Mouse (Mus musculus): ENCODE results near the gene Prdm1. TPM values are rescaled to one million over a fixed set of nuclear protein-coding genes. Genes with fewer than 3 reads are reported as not detected.

Gene Prdm1
- polyA plus RNA-seq (2012; rRNA removed), result 0.10 and 0.13 TPM in 2 replicates

DNA sequence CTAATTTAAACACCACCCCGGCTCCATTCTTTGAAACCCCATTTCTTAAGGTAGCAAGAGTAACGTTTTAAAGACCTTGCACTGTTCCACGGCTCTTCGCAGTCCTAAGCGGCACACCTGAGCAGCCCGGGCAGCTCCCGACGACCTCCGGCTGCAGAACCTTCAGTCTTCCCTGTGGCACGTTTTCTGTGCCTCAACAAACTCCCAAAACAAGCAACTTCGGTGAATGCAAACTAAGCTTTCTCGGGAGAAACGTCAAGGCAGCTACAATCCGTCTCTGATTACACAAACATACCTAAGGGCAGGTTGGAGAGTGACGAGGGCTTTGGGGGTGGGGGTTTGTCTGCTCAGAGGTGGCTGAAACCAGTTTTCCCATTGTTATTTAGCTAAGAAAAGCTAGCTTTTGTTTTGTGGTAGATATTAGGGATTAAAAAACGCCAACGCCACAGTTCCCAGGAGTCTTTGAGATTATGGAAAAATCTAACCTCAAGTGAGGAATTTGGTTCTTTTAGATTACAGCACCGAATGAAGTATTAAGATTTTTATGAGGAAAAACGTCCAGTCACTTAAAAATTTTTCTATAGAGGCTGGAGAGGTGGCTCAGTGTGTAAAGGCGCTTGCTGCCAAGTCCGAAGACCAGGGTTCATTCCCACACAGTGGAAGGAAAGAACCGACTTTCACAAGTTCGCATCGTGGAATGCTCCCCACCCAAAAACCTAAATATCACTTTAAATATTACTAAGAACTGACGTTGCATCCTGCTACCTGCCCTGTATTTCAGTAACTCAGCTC is at the start of gene Prdm1:
Prdm1 (minus strand) TSS at position 211 of the 792 bp plus-strand sequence.

